9 mouse cellular contexts compared by ENCODE assay signal in genomic region chr10:81358841-81359240, GRCm38 (mm10). TPM values are rescaled to one million over a fixed set of nuclear protein-coding genes. Genes with fewer than 3 reads are reported as not detected.
DNase-seq lines count a peak whose midpoint lies in the region; ATAC-seq and TF ChIP-seq lines count a peak whose summit lies in the region.
"Had no signal": no experiment of that assay in that cellular context is flagged by ENCODE, and none has a peak within 500 bp of the region (broad histone marks: within the 10 kb centered on the region; RNA-seq: fewer than 3 reads in every experiment).

No protein-coding gene starts in this region.

- H3K27me3 ChIP-seq in forebrain, embryonic 10.5 days (ENCODE audit: poor library complexity, severe bottlenecking) = peaks cover 64% of the 10 kb centered on the region
- H3K27me3 ChIP-seq in forebrain, embryonic 14.5 days (replicated peaks; ENCODE audit: control insufficient read depth, insufficient read depth, low read length) = peaks cover 14% of the 10 kb centered on the region
- H3K27me3 ChIP-seq in testis, adult 2 months (ENCODE audit: control insufficient read depth, insufficient read depth, low read length) = no peaks in the 10 kb centered on the region
- H3K27me3 ChIP-seq in liver, embryonic 14.5 days (ENCODE audit: control insufficient read depth, insufficient read depth, low read length) = no peaks in the 10 kb centered on the region

- TF ChIP-seq CTCF in testis, adult 2 months (IDR thresholded peaks at IDR 0.05; ENCODE audit: control insufficient read depth, insufficient read depth, insufficient replicate concordance, low read depth, low read length) = no peak
- TF ChIP-seq CTCF in liver, embryonic 14.5 days (IDR thresholded peaks at IDR 0.05; ENCODE audit: low read depth) = no peak

- 67% methylated on average over 1 of the region's 1 CpGs for WGBS in forebrain, embryonic 10.5 days
- WGBS in forebrain, embryonic 14.5 days = 63% methylated on average over 1 of the region's 1 CpGs
- WGBS in liver, embryonic 14.5 days (ENCODE audit: insufficient replicate concordance) = 32% methylated on average over 1 of the region's 1 CpGs

- DNase-seq in forebrain, embryonic 10.5 days (ENCODE audit: extremely low spot score, low spot score) = no peak
- DNase-seq in forebrain, embryonic 14.5 days (ENCODE audit: low spot score) = no peak
- DNase-seq in testis, postnatal 14 days (ENCODE audit: low spot score) = no peak
- no peak for DNase-seq in liver, embryonic 14.5 days (ENCODE audit: low read depth in 3 of 3, low spot score in 3 of 3)
- DNase-seq in embryo, embryonic 11 days = no peak
- no peak for DNase-seq in gastrocnemius, postnatal 10 days
- no peak for DNase-seq in embryo, embryonic 10 days (ENCODE audit: low spot score)

- 0 out of 2 replicates have a peak overlapping the region, but pooled peaks have one; percentile 22 for H3K27ac ChIP-seq in forebrain, embryonic 10.5 days
- no peak overlapping the region for H3K27ac ChIP-seq in forebrain, embryonic 14.5 days (ENCODE audit: low read depth, low read length)
- H3K27ac ChIP-seq in testis, adult 2 months (ENCODE audit: control insufficient read depth, insufficient read depth, low read depth, low read length) = no peak overlapping the region
- peak overlapping the region; percentile 86 for H3K27ac ChIP-seq in liver, embryonic 14.5 days

- no peak overlapping the region; the same call in 1 of the 2 replicates for H3K4me2 ChIP-seq in forebrain, embryonic 14.5 days (ENCODE audit: low read length)
- peak overlapping the region; percentile 82 for H3K4me2 ChIP-seq in liver, embryonic 14.5 days (ENCODE audit: low read depth)

- H3K4me1 ChIP-seq in forebrain, embryonic 10.5 days = peaks cover 85% of the 10 kb centered on the region
- peaks cover 6% of the 10 kb centered on the region for H3K4me1 ChIP-seq in forebrain, embryonic 14.5 days (ENCODE audit: control insufficient read depth, insufficient read depth, low read length)
- peaks cover 36% of the 10 kb centered on the region for H3K4me1 ChIP-seq in testis, adult 2 months (ENCODE audit: control insufficient read depth, insufficient read depth, low read length)
- peaks cover 53 to 58% of the 10 kb centered on the region in 2 experiments for H3K4me1 ChIP-seq in liver, embryonic 14.5 days (replicated peaks; ENCODE audit: control insufficient read depth in 2 of 2, insufficient read depth in 2 of 2, low read length in 1 of 2)

- no peak for TF ChIP-seq POLR2A in testis, adult 2 months (IDR thresholded peaks at IDR 0.05; ENCODE audit: control insufficient read depth, low read depth, low read length)

- H3K4me3 ChIP-seq in forebrain, embryonic 10.5 days = peak overlapping the region; percentile 86; the same call in 1 of the 2 replicates
- no peak overlapping the region for H3K4me3 ChIP-seq in forebrain, embryonic 14.5 days (ENCODE audit: low read depth, low read length)
- H3K4me3 ChIP-seq in testis, adult 2 months (ENCODE audit: control insufficient read depth, low read depth, low read length) = peak overlapping the region; percentile 98
- H3K4me3 ChIP-seq in liver, embryonic 14.5 days (ENCODE audit: insufficient read depth in 1 of 2, low read depth in 2 of 2, low read length in 2 of 2) = peak overlapping the region; percentile 64 to 88

- TF ChIP-seq EP300 in liver, embryonic 14.5 days (IDR thresholded peaks at IDR 0.05; ENCODE audit: low read depth) = no peak

- no peak overlapping the region for H3K9ac ChIP-seq in forebrain, embryonic 14.5 days (ENCODE audit: low read length)
- peak overlapping the region; percentile 89 for H3K9ac ChIP-seq in liver, embryonic 14.5 days (replicated peaks)

- peaks cover 23% of the 10 kb centered on the region for H3K36me3 ChIP-seq in forebrain, embryonic 10.5 days (replicated peaks)
- peaks cover 3% of the 10 kb centered on the region; the same call in 1 of the 2 replicates for H3K36me3 ChIP-seq in forebrain, embryonic 14.5 days (ENCODE audit: control insufficient read depth, insufficient read depth, low read length)
- H3K36me3 ChIP-seq in testis, adult 2 months (ENCODE audit: control insufficient read depth, insufficient read depth, low read length) = no peaks in the 10 kb centered on the region
- peaks cover 24% of the 10 kb centered on the region for H3K36me3 ChIP-seq in liver, embryonic 14.5 days (replicated peaks; ENCODE audit: control insufficient read depth, insufficient read depth, low read depth)

- no peaks in the 10 kb centered on the region for H3K9me3 ChIP-seq in forebrain, embryonic 10.5 days
- H3K9me3 ChIP-seq in forebrain, embryonic 14.5 days (replicated peaks; ENCODE audit: control insufficient read depth, low read length) = no peaks in the 10 kb centered on the region
- no peaks in the 10 kb centered on the region for H3K9me3 ChIP-seq in liver, embryonic 14.5 days (ENCODE audit: control insufficient read depth, low read length)

- ATAC-seq in forebrain, embryonic 14.5 days = no peak
- no peak for ATAC-seq in liver, embryonic 14.5 days (ENCODE audit: insufficient read depth)

RNA-seq across cellular contexts. Expression of gene Mfsd12, which starts 1.6 kb away (rescaled TPM):
- polyA plus RNA-seq in forebrain, embryonic 10.5 days (2016; fragmentation: Nextera tagmentation; extraction: Ambion mirVana) = 6.7 and 7.5 TPM in 2 replicates
- polyA plus RNA-seq in forebrain, embryonic 14.5 days (2014; fragmentation: Nextera tagmentation; extraction: Ambion mirVana) = 4.1 and 4.9 TPM in 2 replicates
- 33.1 and 39.7 TPM in 2 replicates for polyA plus RNA-seq in testis, adult 2 months (2012; rRNA removed)
- polyA plus RNA-seq in liver, embryonic 14.5 days (2012; rRNA removed) = 8.4 and 9.3 TPM in 2 replicates
- 6.1 and 8.3 TPM in 2 replicates for polyA plus RNA-seq in liver, embryonic 14.5 days (2014; fragmentation: Nextera tagmentation; extraction: Ambion mirVana)
- total RNA-seq in gastrocnemius, postnatal 10 days (2021) = 1 to 10 TPM; 4.5 to 7.5 TPM

RNA-seq across cellular contexts. Expression of gene 4930404N11Rik, which starts 6.8 kb away (rescaled TPM):
- 0.35 and 0.52 TPM in 2 replicates for polyA plus RNA-seq in forebrain, embryonic 10.5 days (2016; fragmentation: Nextera tagmentation; extraction: Ambion mirVana)
- polyA plus RNA-seq in forebrain, embryonic 14.5 days (2014; fragmentation: Nextera tagmentation; extraction: Ambion mirVana) = 0.33 TPM in 1 of 2 replicates, not detected in the other
- 273 and 296 TPM in 2 replicates for polyA plus RNA-seq in testis, adult 2 months (2012; rRNA removed)
- 0.55 and 0.78 TPM in 2 replicates for polyA plus RNA-seq in liver, embryonic 14.5 days (2012; rRNA removed)
- 0.44 and 0.60 TPM in 2 replicates for polyA plus RNA-seq in liver, embryonic 14.5 days (2014; fragmentation: Nextera tagmentation; extraction: Ambion mirVana)
- 1 to 10 TPM in 1 of 2 experiments, under 1 TPM in 1; 0.85 to 1.4 TPM for total RNA-seq in gastrocnemius, postnatal 10 days (2021)

RNA-seq across cellular contexts. Expression of gene Hmg20b, which starts 8.6 kb away (rescaled TPM):
- polyA plus RNA-seq in forebrain, embryonic 10.5 days (2016; fragmentation: Nextera tagmentation; extraction: Ambion mirVana) = 101 and 108 TPM in 2 replicates
- 42.5 and 44.4 TPM in 2 replicates for polyA plus RNA-seq in forebrain, embryonic 14.5 days (2014; fragmentation: Nextera tagmentation; extraction: Ambion mirVana)
- 23.0 and 27.7 TPM in 2 replicates for polyA plus RNA-seq in testis, adult 2 months (2012; rRNA removed)
- 20.6 and 24.9 TPM in 2 replicates for polyA plus RNA-seq in liver, embryonic 14.5 days (2012; rRNA removed)
- polyA plus RNA-seq in liver, embryonic 14.5 days (2014; fragmentation: Nextera tagmentation; extraction: Ambion mirVana) = 20.3 and 23.7 TPM in 2 replicates
- total RNA-seq in gastrocnemius, postnatal 10 days (2021) = 10 to 100 TPM; 26.8 to 41.9 TPM

RNA-seq across cellular contexts. Expression of gene Gipc3, which starts 15.8 kb away (rescaled TPM):
- not detected in 2 replicates for polyA plus RNA-seq in forebrain, embryonic 10.5 days (2016; fragmentation: Nextera tagmentation; extraction: Ambion mirVana)
- polyA plus RNA-seq in forebrain, embryonic 14.5 days (2014; fragmentation: Nextera tagmentation; extraction: Ambion mirVana) = not detected in 2 replicates
- 3.3 and 4.1 TPM in 2 replicates for polyA plus RNA-seq in testis, adult 2 months (2012; rRNA removed)
- 0.01 TPM in 2 replicates for polyA plus RNA-seq in liver, embryonic 14.5 days (2012; rRNA removed)
- polyA plus RNA-seq in liver, embryonic 14.5 days (2014; fragmentation: Nextera tagmentation; extraction: Ambion mirVana) = not detected in 2 replicates
- 1 to 10 TPM in 1 of 2 experiments, under 1 TPM in 1; 0.96 to 1.3 TPM for total RNA-seq in gastrocnemius, postnatal 10 days (2021)
- total RNA-seq: neutrophil, adult 5-6 weeks had no signal

RNA-seq across cellular contexts. Expression of gene Fzr1, which starts 19.5 kb away (rescaled TPM):
- 135 and 139 TPM in 2 replicates for polyA plus RNA-seq in forebrain, embryonic 10.5 days (2016; fragmentation: Nextera tagmentation; extraction: Ambion mirVana)
- 101 and 109 TPM in 2 replicates for polyA plus RNA-seq in forebrain, embryonic 14.5 days (2014; fragmentation: Nextera tagmentation; extraction: Ambion mirVana)
- polyA plus RNA-seq in testis, adult 2 months (2012; rRNA removed) = 161 and 178 TPM in 2 replicates
- 73.1 and 86.2 TPM in 2 replicates for polyA plus RNA-seq in liver, embryonic 14.5 days (2012; rRNA removed)
- polyA plus RNA-seq in liver, embryonic 14.5 days (2014; fragmentation: Nextera tagmentation; extraction: Ambion mirVana) = 80.5 and 85.2 TPM in 2 replicates
- total RNA-seq in gastrocnemius, postnatal 10 days (2021) = 10 to 100 TPM; 17.6 to 24.1 TPM

Comparison
In these comparisons a context has a peak if more than half of its experiments do, and no peak if none do; other contexts are left out.
1. H3K27ac ChIP-seq: peak in forebrain, embryonic 10.5 days (single experiment) and liver, embryonic 14.5 days (single experiment); none in forebrain, embryonic 14.5 days (single experiment) and testis, adult 2 months (single experiment).
2. RNA of gene 4930404N11Rik, which starts 6.8 kb away (polyA plus RNA-seq): 273 to 296 TPM in testis, adult 2 months; 0.44 to 0.78 TPM in liver, embryonic 14.5 days, 0.35 to 0.52 TPM in forebrain, embryonic 10.5 days and 0.33 TPM in forebrain, embryonic 14.5 days; every median in the first group is over 100 times any median in the second.